Mouse (Mus musculus) intestine, embryonic 14.5 days (tissue): Measurements from ENCODE around the gene Map1b. TPM values are rescaled to one million over a fixed set of nuclear protein-coding genes. Genes with fewer than 3 reads are reported as not detected.

Experiments used
- ATAC-seq: fragments of 200-750 bp; cut with Nextera tagmentation; replicated peaks from 2 replicates; pipeline ENCODE4 v1.8.0; 2017; ENCODE audit warnings: low read depth, moderate number of reproducible peaks, moderate TSS enrichment, moderate library complexity; ENCODE audit not compliant: low FRiP score, low TSS enrichment
- DNase-seq: peaks from one replicate; pipeline ENCODE4 v3.0.0-alpha.2; 2018; ENCODE audit warnings: low spot score
- H3K27ac ChIP-seq: fragments of 300-500 bp; sonication (generic); 2 replicates; pipeline ENCODE4 v1.5.1; 2014; ENCODE audit warnings: low read depth, mild to moderate bottlenecking, control low read depth
- H3K27me3 ChIP-seq: fragments of 300-500 bp; sonication (generic); replicated peaks from 2 replicates; pipeline ENCODE4 v1.6.1; 2014; ENCODE audit warnings: low read length, control low read depth; ENCODE audit not compliant: control insufficient read depth, insufficient read depth
- H3K36me3 ChIP-seq: fragments of 300-500 bp; sonication (generic); 2 replicates; pipeline ENCODE4 v1.6.1; 2014; ENCODE audit warnings: low read length, control low read depth; ENCODE audit not compliant: control insufficient read depth, insufficient read depth
- H3K4me1 ChIP-seq: fragments of 300-500 bp; sonication (generic); replicated peaks from 2 replicates; pipeline ENCODE4 v1.6.1; 2014; ENCODE audit warnings: low read length, control low read depth, mixed read lengths; ENCODE audit not compliant: control insufficient read depth, insufficient read depth
- H3K4me2 ChIP-seq: fragments of 300-500 bp; sonication (generic); 2 replicates; pipeline ENCODE4 v1.6.1; 2014; ENCODE audit warnings: low read length
- H3K4me3 ChIP-seq: fragments of 300-500 bp; sonication (generic); 2 replicates; pipeline ENCODE4 v1.5.1; 2014; ENCODE audit warnings: low read depth, low read length, control low read depth, mixed read lengths
- H3K9ac ChIP-seq: fragments of 300-500 bp; sonication (generic); 2 replicates; pipeline ENCODE4 v1.6.1; 2014; ENCODE audit warnings: mild to moderate bottlenecking, low read length
- H3K9me3 ChIP-seq: fragments of 300-500 bp; sonication (generic); 2 replicates; pipeline ENCODE4 v1.6.1; 2016; ENCODE audit warnings: low read length, control low read depth; ENCODE audit not compliant: control insufficient read depth
- WGBS: fragments of 180-500 bp; shearing (Covaris S2); extraction: QIAGEN DNeasy Blood & Tissue Kit; methylation state at CpG from one replicate; pipeline ENCODE4 v1.1.7; 2014; 5-methylcytosine and 5-hydroxymethylcytosine counted together
- polyA plus RNA-seq: library from polyadenylated mRNA; unstranded; fragments of >200 nt; fragmentation: Nextera tagmentation; extraction: Ambion mirVana; gene quantifications from 2 replicates; pipeline ENCODE4 v1.2.1, GENCODE M21; 2014

Gene Map1b
- polyA plus RNA-seq, 1 experiment from 2014 or later, result 167 TPM

GRCm38 (mm10) chr13:99393128-99393527 is 123.2 kb downstream of the Map1b start:
- Histone ChIP-seq H3K27ac (no peak overlapping the region), H3K9me3 (no peaks in the 10 kb centered on the region), H3K27me3 (no peaks in the 10 kb centered on the region), H3K4me2 (no peak overlapping the region), H3K9ac (no peak overlapping the region), H3K36me3 (no peaks in the 10 kb centered on the region), H3K4me1 (no peaks in the 10 kb centered on the region; the same call in 1 of the 2 replicates), H3K4me3 (no peak overlapping the region)
- ATAC-seq (no peak), DNase-seq (no peak)
- 87% methylated on average over 3 of the region's 3 CpGs for whole genome bisulfite sequencing

DNA sequence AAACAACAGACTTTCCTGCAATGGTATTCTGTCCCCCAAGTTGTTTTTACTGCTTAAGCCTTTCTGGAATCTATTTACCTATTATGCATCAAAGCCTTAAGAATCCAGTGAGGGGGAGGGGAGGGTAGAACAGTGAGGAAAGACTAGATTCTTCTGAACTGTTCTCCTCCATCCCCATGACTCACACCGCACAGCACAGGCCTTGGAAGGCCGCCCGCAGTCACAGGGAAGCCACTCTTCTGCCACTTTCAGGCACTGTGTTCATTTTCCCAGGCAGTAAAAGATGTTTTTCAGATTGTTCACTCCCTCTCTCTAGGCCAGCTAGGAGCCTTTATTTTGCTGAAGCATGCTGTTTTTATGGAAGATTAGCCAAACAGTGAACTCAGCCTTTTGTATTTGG is 124.9 kb downstream of the Map1b start:
- 94% methylated on average over 3 of the region's 3 CpGs for WGBS

GRCm38 (mm10) chr13:99387901-99388811 is 128.2 kb downstream of the Map1b start:
- DNase-seq (no peak), ATAC-seq (no peak)
- no peaks in the 10 kb centered on the region for H3K9me3 ChIP-seq
- H3K4me2 ChIP-seq, result no peak overlapping the region
- no peaks in the 10 kb centered on the region for H3K27me3 ChIP-seq
- WGBS, result 77% methylated on average over 7 of the region's 7 CpGs
- H3K36me3 ChIP-seq, result no peaks in the 10 kb centered on the region
- H3K27ac ChIP-seq, result no peak overlapping the region
- no peak overlapping the region for H3K4me3 ChIP-seq
- H3K9ac ChIP-seq, result no peak overlapping the region
- no peaks in the 10 kb centered on the region; the same call in 1 of the 2 replicates for H3K4me1 ChIP-seq

More for the DNA sequence above, 124.9 kb downstream of the Map1b start:
- Histone ChIP-seq H3K4me3 (no peak overlapping the region), H3K27me3 (no peaks in the 10 kb centered on the region), H3K27ac (no peak overlapping the region), H3K4me1 (no peaks in the 10 kb centered on the region; the same call in 1 of the 2 replicates), H3K9me3 (no peaks in the 10 kb centered on the region), H3K36me3 (no peaks in the 10 kb centered on the region), H3K9ac (no peak overlapping the region), H3K4me2 (no peak overlapping the region)
- ATAC-seq (no peak), DNase-seq (no peak)

DNA sequence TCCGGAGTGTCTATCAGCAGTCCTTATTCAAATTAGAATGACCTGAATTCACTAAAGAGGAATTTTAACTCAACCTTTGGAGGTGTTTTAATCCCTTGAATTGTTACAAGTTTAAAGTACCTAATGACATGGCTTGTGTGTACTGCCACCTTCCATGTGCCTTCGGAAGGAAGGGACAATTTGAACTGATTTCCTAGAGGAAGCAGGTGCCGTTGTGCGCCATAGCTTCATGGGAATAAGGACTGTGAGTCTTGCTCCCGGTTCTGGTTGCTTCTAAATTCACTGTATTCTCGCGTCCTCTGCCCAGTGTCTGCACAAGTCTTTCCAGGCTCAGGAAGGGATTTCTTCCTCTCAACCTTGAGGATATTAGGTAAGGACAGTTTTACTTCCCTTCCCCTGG is 130.0 kb downstream of the Map1b start:
- H3K4me3 ChIP-seq, result no peak overlapping the region
- no peak overlapping the region for H3K27ac ChIP-seq
- H3K4me1 ChIP-seq, result no peaks in the 10 kb centered on the region; the same call in 1 of the 2 replicates
- DNase-seq (no peak), ATAC-seq (no peak)
- WGBS, result 91% methylated on average over 7 of the region's 7 CpGs
- H3K9ac ChIP-seq, result no peak overlapping the region
- H3K9me3 ChIP-seq, result no peaks in the 10 kb centered on the region
- 0 out of 2 replicates have a peak, but pooled peaks cover 5% of the 10 kb centered on the region for H3K36me3 ChIP-seq
- no peak overlapping the region for H3K4me2 ChIP-seq
- no peaks in the 10 kb centered on the region for H3K27me3 ChIP-seq

DNA sequence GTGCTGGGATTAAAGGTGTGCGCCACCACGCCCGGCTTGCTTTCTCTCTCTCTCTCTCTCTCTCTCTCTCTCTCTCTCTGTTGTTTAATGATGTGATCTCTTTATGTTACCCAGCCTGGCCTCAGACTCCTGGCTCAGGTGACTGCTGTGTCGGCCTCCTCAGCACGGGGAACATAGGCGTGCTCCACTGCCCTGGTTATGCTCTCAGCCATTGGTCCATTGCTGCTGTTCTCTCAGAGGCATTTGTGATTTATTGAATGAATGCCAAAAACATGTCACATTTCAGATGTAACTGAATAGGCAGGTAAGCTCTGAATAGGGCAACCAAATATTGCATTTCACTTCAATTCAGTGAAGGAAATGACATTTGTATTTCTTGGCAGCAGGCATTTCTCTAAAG is 130.4 kb downstream of the Map1b start:
- WGBS, result 93% methylated on average over 6 of the region's 6 CpGs
- Histone ChIP-seq H3K27me3 (no peaks in the 10 kb centered on the region), H3K9ac (no peak overlapping the region), H3K4me3 (no peak overlapping the region), H3K27ac (no peak overlapping the region), H3K36me3 (0 out of 2 replicates have a peak, but pooled peaks cover 6% of the 10 kb centered on the region), H3K4me1 (no peaks in the 10 kb centered on the region; the same call in 1 of the 2 replicates), H3K9me3 (no peaks in the 10 kb centered on the region), H3K4me2 (no peak overlapping the region)
- ATAC-seq, result no peak
- DNase-seq, result no peak

DNA sequence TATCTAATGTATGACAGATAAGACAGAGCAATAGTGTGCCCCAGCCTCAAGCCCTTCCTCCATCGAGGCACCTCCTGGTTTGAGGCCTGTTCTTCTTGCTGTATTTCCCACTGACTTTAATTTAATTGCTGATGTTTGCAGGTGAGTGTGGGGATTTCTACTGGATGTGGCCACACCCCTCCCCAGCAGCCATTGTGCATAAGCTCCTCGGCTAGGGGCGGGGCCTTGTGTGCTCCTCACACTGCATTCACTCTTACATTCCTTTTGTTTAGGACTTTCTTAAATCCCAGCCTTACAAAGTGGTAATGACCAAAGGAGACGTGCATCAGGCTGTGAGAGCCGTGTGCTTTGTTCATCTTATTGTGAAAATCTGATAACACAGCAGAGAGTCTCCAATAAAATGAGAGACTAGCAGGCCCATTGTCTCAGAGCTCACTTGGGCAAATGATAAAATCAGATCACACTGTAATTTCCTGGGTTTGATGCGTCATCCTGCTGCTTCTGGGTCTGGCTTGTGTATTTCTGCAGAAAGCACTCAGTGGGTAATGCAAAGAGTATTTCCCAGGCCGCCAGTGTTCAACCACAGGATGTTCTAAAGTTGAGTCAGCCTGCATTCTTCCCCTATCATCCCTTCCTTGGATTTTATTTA is 131.7 kb downstream of the Map1b start:
- ATAC-seq, result no peak
- no peak overlapping the region for H3K9ac ChIP-seq
- H3K27me3 ChIP-seq, result no peaks in the 10 kb centered on the region
- no peak for DNase-seq
- 0 out of 2 replicates have a peak, but pooled peaks cover 6% of the 10 kb centered on the region for H3K36me3 ChIP-seq
- H3K27ac ChIP-seq, result no peak overlapping the region
- no peak overlapping the region for H3K4me2 ChIP-seq
- no peaks in the 10 kb centered on the region; the same call in 1 of the 2 replicates for H3K4me1 ChIP-seq
- no peaks in the 10 kb centered on the region for H3K9me3 ChIP-seq
- 77% methylated on average over 7 of the region's 7 CpGs for WGBS
- H3K4me3 ChIP-seq, result no peak overlapping the region

DNA sequence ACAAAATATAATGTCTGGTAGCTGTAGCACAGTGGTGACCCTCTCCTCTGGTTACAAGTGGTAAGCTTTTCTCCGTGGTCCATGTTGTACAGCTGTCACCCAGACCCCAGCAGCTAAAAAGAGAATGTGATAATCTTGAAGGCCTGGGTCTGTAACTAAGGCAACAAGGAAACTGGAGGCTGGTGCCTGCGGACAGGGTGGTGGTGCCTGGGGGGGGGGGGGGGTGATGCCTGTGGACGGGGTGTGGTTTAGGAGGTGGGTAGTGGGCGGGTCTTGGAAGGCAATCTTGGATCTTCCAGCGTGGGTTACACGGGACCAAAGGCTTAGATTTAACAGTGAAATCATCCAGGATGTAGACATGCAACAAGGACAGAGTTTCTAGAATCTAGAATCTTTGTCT is 134.0 kb downstream of the Map1b start:
- H3K36me3 ChIP-seq, result peaks cover 12% of the 10 kb centered on the region; the same call in 1 of the 2 replicates
- no peak for DNase-seq
- H3K4me3 ChIP-seq, result no peak overlapping the region
- H3K4me2 ChIP-seq, result no peak overlapping the region
- WGBS, result 62% methylated on average over 6 of the region's 6 CpGs
- H3K9me3 ChIP-seq, result no peaks in the 10 kb centered on the region
- no peak for ATAC-seq
- no peaks in the 10 kb centered on the region for H3K4me1 ChIP-seq
- H3K9ac ChIP-seq, result no peak overlapping the region
- no peaks in the 10 kb centered on the region for H3K27me3 ChIP-seq
- no peak overlapping the region for H3K27ac ChIP-seq

DNA sequence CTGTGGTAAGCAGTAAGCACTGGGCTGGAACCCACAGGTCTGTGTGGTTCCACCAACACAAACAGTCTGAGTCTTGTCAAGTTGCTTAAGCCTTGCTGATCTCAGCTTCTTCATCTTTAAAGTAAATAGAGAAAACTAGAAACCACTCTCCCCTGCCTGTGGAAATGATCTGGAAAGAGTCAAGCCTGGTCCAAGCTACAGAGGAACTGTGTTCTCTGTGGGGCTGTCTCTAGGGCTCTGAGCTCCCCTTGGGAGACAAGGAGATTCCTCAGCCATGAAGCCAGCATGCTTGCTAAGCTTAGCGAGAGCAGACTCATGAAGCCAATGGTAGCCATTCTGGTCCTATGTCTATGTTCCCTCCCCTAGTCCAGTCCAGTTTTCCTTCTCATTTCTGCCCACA is 138.1 kb downstream of the Map1b start:
- H3K36me3 ChIP-seq, result peaks cover 12% of the 10 kb centered on the region; the same call in 1 of the 2 replicates
- no peak overlapping the region for H3K27ac ChIP-seq
- DNase-seq (no peak), ATAC-seq (no peak)
- no peak overlapping the region for H3K4me3 ChIP-seq
- no peaks in the 10 kb centered on the region for H3K27me3 ChIP-seq
- WGBS, result 88% methylated on average over 1 of the region's 1 CpGs
- H3K4me2 ChIP-seq, result no peak overlapping the region
- no peaks in the 10 kb centered on the region for H3K9me3 ChIP-seq
- H3K9ac ChIP-seq, result no peak overlapping the region
- H3K4me1 ChIP-seq, result peaks cover 6% of the 10 kb centered on the region; the same call in 1 of the 2 replicates
